28 mouse cellular contexts compared by ENCODE assay signal in the genomic region with DNA sequence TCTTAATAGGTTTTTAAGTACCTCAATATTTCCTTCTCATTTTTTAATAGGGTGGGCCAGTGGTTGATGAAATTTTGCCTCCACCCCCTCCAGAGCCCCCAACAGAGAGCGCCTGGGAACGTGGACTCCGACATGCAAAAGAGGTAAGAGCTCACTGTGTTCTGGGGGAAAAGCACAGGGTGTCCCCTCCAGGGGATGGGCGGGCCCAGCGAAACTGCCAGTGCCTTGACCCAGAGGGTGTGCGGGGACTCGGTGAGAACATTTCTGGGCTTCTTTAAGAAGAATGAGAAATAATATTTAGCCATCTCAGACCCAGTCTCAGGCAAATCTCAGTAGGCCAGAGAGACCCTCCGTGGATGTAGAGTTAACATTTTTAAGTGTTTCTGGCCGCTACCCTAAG. TPM values are rescaled to one million over a fixed set of nuclear protein-coding genes. Genes with fewer than 3 reads are reported as not detected.
"Had no signal": no experiment of that assay in that cellular context is flagged by ENCODE, and none has a peak within 500 bp of the region (broad histone marks: within the 10 kb centered on the region; RNA-seq: fewer than 3 reads in every experiment).

No protein-coding gene starts in this region.

- DNase-seq: lung, adult 18-20 months; lung, embryonic 14.5 days; lung, postnatal 10 days; lung, postnatal 4 days; midbrain, embryonic 14.5 days; retina, postnatal 1 day; right cerebral cortex, adult 18-20 months; right cerebral cortex, postnatal 25 days; right cerebral cortex, postnatal 4 days; thymus, adult 18-20 months; thymus, postnatal 14 days; thymus, postnatal 36 days had no signal

- H3K27ac ChIP-seq: liver, embryonic 14.5 days; midbrain, embryonic 10.5 days; midbrain, embryonic 12.5 days; neural tube, embryonic 13.5 days; neural tube, embryonic 15.5 days; stomach, embryonic 15.5 days; stomach, postnatal 0 days had no signal

- H3K27me3 ChIP-seq: midbrain, embryonic 12.5 days; neural tube, embryonic 13.5 days; neural tube, embryonic 15.5 days; stomach, embryonic 15.5 days had no signal

- H3K4me1 ChIP-seq: midbrain, embryonic 10.5 days; midbrain, embryonic 12.5 days; neural tube, embryonic 13.5 days; neural tube, embryonic 15.5 days; stomach, embryonic 15.5 days had no signal

- H3K4me3 ChIP-seq: midbrain, embryonic 10.5 days; midbrain, embryonic 12.5 days; myocyte; neural tube, embryonic 13.5 days; neural tube, embryonic 15.5 days; stomach, embryonic 15.5 days had no signal

RNA-seq across cellular contexts. Expression of a gene that starts 23.6 kb away (rescaled TPM):
- total RNA-seq: megakaryocyte, adult 5-6 weeks; megakaryocyte-erythroid progenitor cell, adult 5-6 weeks had no signal
- polyA plus RNA-seq: liver, embryonic 14.5 days; liver, embryonic 16.5 days; lung, embryonic 14.5 days; lung, embryonic 16.5 days; midbrain, embryonic 10.5 days; midbrain, embryonic 12.5 days; midbrain, embryonic 14.5 days; midbrain, embryonic 16.5 days; myocyte; neural tube, embryonic 13.5 days; neural tube, embryonic 15.5 days; stomach, embryonic 15.5 days had no signal

RNA-seq across cellular contexts. Expression of a gene that starts 34.5 kb away (rescaled TPM):
- polyA plus RNA-seq: myocyte had no signal

RNA-seq across cellular contexts. Expression of a gene that starts 37.6 kb away (rescaled TPM):
- total RNA-seq: megakaryocyte, adult 5-6 weeks; megakaryocyte-erythroid progenitor cell, adult 5-6 weeks had no signal
- polyA plus RNA-seq: liver, embryonic 14.5 days; liver, embryonic 16.5 days; lung, embryonic 14.5 days; lung, embryonic 16.5 days; midbrain, embryonic 10.5 days; midbrain, embryonic 12.5 days; midbrain, embryonic 14.5 days; myocyte; neural tube, embryonic 11.5 days; neural tube, embryonic 13.5 days; spleen, adult 2 months; stomach, embryonic 15.5 days; stomach, postnatal 0 days; thymus, postnatal 0 days had no signal
